Mouse (Mus musculus) E14TG2a.4 (cell line): ENCODE measurements around the gene Sgk1.

ENCODE experiments used
- CTCF ChIP-seq: conservative IDR thresholded peaks from 2 replicates; pipeline ENCODE4 v1.5.1; 2014; ENCODE audit warnings: low read length
- NANOG ChIP-seq: IDR thresholded peaks from 2 replicates; pipeline ENCODE4 v1.6.1; 2014; ENCODE audit warnings: borderline replicate concordance, low read length, mixed read lengths
- POU5F1 ChIP-seq: IDR thresholded peaks from 2 replicates; pipeline ENCODE4 v1.6.1; 2014; ENCODE audit warnings: low read length, borderline replicate concordance

GRCm38 (mm10) chr10:21996660-21997447 lies 114.9 kb downstream of the Sgk1 start:
- no peak for TF ChIP-seq CTCF
- TF ChIP-seq NANOG, result no peak
- no peak for TF ChIP-seq POU5F1
